Mouse (Mus musculus): ENCODE data around the gene Aox2. TPM values are rescaled to one million over a fixed set of nuclear protein-coding genes. Genes with fewer than 3 reads are reported as not detected.

Gene Aox2
- polyA plus RNA-seq (2016; fragmentation: Nextera tagmentation; extraction: Ambion mirVana): 0.05 TPM in 1 of 2 replicates, not detected in the other

DNA sequence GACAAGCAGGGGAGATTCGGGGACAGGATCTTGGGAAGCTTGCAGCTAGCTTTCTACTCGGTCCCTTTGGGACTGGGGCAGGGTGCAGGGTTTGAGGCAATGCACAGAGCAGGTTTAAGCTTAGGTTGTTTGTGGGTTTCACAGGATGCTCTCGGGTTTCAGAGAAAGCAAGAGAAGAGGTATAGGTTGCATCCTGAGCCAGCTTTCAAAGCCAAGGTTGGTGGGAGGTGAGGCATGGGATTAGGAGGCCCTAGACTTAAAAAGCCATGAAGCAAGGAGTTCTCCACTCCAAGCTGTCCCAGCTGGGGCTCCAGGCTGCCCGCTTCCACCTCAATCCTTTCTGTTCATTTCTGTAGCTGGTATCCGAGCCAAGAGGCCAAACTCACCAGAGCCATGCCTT lies at the start of gene Aox2:
Gene Aox2 (plus strand): TSS at position 301 of the 400 bp plus-strand sequence.
- Histone ChIP-seq H3K27ac (peak within 1 kb of the TSS; percentile 37; the same call in 1 of the 2 replicates), H3K27me3 (ENCODE audit: insufficient read depth, poor library complexity, severe bottlenecking) (no peaks in the 10 kb centered on the region), H3K36me3 (no peaks in the 10 kb centered on the region), H3K4me1 (replicated peaks) (peaks cover 21% of the 10 kb centered on the region), H3K9me3 (no peaks in the 10 kb centered on the region), H3K4me3 (no peak within 1 kb of the TSS)
- no peak for DNase-seq (ENCODE audit: low spot score)
- 72% methylated on average over 5 of the region's 5 CpGs for WGBS

DNA sequence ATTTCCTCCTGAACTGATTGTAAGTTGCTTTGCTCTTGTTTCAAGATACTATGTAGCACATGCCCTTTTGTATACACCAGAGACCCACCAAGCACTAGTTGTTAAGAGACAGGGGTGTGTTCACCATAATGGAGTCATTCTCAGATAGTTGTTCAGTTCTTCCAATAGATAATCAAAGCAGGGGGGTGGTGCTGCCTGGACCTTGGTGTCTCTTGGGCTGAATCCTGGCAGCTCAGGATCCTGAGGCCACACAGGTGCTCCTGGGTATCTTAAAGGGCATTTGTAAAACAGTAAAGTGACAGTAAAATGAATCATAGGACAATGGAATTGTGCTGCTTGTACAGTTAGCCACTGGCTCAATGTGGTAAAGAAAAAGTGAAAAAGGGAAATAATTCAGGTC lies 49.2 kb upstream of the Aox2 start:
- no peaks in the 10 kb centered on the region for H3K36me3 ChIP-seq
- peaks cover 13% of the 10 kb centered on the region for H3K4me1 ChIP-seq (replicated peaks)
- no peak for DNase-seq (ENCODE audit: low spot score)
- no peak overlapping the region for H3K27ac ChIP-seq
- H3K27me3 ChIP-seq (ENCODE audit: insufficient read depth, poor library complexity, severe bottlenecking): no peaks in the 10 kb centered on the region
- H3K4me3 ChIP-seq: no peak overlapping the region
- H3K9me3 ChIP-seq: no peaks in the 10 kb centered on the region

DNA sequence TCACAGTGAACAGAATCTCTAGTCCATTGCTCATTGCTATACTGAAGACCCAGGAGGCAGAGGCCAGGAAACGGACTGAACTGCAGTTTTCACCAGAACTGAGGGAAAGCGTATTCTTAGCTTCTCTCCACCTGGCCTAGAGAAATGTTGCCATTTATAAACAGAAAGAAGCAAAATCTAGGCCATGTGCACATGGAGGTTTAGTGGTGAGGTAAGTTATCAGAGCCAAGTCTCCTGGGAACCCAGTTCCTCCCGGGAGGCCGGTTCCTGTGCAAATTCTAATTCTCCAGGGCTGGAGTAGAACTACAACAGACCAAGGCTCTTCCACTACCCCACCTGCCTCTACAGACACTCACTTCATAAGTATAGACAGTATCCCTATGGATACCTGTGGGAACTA lies 48.4 kb upstream of the Aox2 start:
- H3K27me3 ChIP-seq (ENCODE audit: insufficient read depth, poor library complexity, severe bottlenecking): no peaks in the 10 kb centered on the region
- H3K4me1 ChIP-seq (replicated peaks): peaks cover 13% of the 10 kb centered on the region
- H3K36me3 ChIP-seq: no peaks in the 10 kb centered on the region
- H3K27ac ChIP-seq: no peak overlapping the region; the same call in 1 of the 2 replicates
- H3K4me3 ChIP-seq: no peak overlapping the region
- no peaks in the 10 kb centered on the region for H3K9me3 ChIP-seq
- DNase-seq (ENCODE audit: low spot score): no peak
- WGBS: 89% methylated on average over 4 of the region's 4 CpGs

DNA sequence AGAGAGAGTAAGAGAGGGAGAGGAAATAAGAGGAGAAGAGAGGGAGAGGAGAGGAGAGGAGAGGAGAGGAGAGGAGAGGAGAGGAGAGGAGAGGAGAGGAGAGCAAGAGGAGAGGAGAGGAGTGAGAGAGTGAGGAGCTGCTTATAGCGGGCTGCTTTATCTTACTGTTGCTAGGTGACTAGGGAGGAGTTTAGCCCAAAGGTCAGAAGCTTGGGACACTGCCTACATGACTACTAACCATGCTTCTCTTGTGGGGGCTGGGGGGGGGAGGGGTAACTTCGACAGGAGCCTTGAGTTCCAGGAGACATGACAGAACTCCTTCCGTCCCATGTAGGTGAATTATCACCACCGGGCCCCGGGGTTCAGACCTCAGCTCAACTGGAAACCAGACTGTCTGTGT lies 47.6 kb upstream of the Aox2 start:
- H3K27me3 ChIP-seq (ENCODE audit: insufficient read depth, poor library complexity, severe bottlenecking): no peaks in the 10 kb centered on the region
- peaks cover 13% of the 10 kb centered on the region for H3K4me1 ChIP-seq (replicated peaks)
- H3K4me3 ChIP-seq: no peak overlapping the region
- no peaks in the 10 kb centered on the region for H3K9me3 ChIP-seq
- 54% methylated on average over 5 of the region's 5 CpGs for WGBS
- no peak for DNase-seq (ENCODE audit: low spot score)
- no peak overlapping the region for H3K27ac ChIP-seq
- no peaks in the 10 kb centered on the region for H3K36me3 ChIP-seq

DNA sequence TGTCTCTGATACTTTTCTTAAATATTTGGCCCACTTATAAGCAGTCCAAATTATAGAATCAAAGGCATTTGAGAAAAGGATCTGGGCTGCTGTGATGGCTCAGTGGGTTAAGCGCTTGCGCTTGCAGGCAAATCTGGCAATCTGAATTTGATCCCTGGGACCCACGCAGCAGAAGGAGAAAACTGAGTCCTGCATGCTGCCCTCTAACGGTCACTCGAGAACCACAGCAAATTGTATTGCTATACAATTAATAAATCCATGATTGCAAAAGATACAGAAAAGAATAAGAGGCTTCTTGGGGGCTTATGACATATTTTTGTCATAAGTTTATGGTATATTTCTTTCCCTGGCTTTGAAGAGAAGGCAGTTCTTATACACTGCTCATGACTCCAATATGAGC lies 42.7 kb upstream of the Aox2 start:
- no peaks in the 10 kb centered on the region for H3K36me3 ChIP-seq
- H3K27me3 ChIP-seq (ENCODE audit: insufficient read depth, poor library complexity, severe bottlenecking): no peaks in the 10 kb centered on the region
- H3K27ac ChIP-seq: no peak overlapping the region
- H3K4me1 ChIP-seq (replicated peaks): peaks cover 7% of the 10 kb centered on the region
- no peak overlapping the region for H3K4me3 ChIP-seq
- DNase-seq (ENCODE audit: low spot score): no peak
- WGBS: 57% methylated on average over 5 of the region's 5 CpGs
- H3K9me3 ChIP-seq: no peaks in the 10 kb centered on the region

DNA sequence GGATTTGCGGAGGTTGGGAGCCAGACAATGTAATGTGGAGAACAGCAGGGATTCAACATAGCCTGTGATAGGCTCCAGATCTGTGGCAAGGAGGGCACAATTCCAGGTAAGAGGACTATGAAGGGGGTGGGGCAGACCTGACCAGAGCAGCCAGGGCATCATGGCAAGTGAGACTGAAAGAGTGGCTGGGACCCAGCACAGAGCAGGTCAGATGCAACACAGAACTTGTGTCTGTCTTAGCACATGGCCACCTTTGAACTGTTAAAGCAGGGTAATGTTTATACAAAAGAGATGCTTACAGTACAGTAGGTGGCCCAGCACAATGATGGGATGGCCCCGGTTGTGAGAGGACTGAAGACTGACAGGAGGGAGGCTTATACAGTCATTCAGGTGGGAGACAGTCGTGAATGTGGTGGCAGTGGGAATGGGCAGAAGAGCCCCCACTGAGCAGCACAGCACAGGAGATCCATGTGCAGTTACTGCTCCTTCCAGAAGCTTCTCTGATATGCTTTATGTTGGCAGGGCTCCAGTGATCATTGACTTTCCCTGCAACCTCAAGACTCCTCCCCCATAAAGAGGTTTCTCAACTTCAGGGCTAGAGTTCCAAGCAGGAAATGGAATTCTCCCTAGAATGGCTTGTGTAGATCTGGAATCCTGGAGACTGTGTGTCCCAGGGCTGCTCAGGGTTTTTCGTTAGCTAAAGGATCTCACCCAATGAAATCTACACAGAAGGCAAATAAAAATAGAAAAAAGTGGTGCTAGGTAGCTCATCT lies 40.4 kb upstream of the Aox2 start:
- Histone ChIP-seq H3K9me3 (no peaks in the 10 kb centered on the region), H3K4me3 (no peak overlapping the region), H3K27me3 (ENCODE audit: insufficient read depth, poor library complexity, severe bottlenecking) (no peaks in the 10 kb centered on the region), H3K4me1 (replicated peaks) (no peaks in the 10 kb centered on the region), H3K27ac (no peak overlapping the region), H3K36me3 (no peaks in the 10 kb centered on the region)
- DNase-seq (ENCODE audit: low spot score): no peak
- WGBS: 78% methylated on average over 4 of the region's 4 CpGs

DNA sequence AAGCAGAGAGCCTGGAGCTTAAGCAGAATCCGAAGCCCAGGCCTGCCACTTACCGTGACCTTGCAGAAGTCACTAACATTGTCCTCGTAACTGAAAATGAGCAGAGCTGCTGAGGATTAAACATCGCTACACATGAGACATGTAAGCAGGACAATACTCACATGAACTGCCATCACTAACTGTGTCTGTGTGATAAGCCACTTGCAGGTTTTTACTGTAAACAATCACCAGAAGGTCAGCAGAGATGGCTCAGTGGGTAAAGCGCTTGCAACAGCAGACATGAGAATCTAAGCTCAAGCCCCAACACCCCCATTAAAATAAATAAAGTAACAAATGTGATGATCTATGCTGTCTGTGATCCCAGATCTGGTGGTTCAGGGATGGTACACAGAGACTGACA lies 39.7 kb upstream of the Aox2 start:
- H3K27ac ChIP-seq: no peak overlapping the region
- H3K27me3 ChIP-seq (ENCODE audit: insufficient read depth, poor library complexity, severe bottlenecking): no peaks in the 10 kb centered on the region
- H3K4me3 ChIP-seq: no peak overlapping the region
- no peaks in the 10 kb centered on the region for H3K4me1 ChIP-seq (replicated peaks)
- no peaks in the 10 kb centered on the region for H3K36me3 ChIP-seq
- H3K9me3 ChIP-seq: no peaks in the 10 kb centered on the region
- 90% methylated on average over 5 of the region's 5 CpGs for WGBS
- no peak for DNase-seq (ENCODE audit: low spot score)

DNA sequence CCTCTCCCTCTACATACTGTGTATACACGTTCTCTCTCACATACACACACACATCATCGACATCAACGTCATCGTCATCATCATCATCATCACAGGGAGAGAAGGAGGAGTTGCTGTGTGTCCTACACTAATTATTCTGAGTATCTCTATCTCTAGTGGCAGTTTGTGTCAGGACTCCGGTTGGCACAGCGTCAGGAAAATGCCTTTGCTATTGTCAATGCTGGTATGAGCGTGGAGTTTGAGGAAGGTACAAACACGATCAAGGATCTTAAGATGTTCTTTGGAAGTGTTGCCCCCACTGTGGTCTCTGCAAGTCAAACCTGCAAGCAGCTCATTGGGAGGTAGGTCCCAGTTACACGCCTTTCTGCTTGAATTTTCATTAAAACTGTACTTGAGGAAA lies 39.2 kb upstream of the Aox2 start:
- no peaks in the 10 kb centered on the region for H3K36me3 ChIP-seq
- no peaks in the 10 kb centered on the region for H3K9me3 ChIP-seq
- H3K27ac ChIP-seq: no peak overlapping the region
- H3K4me1 ChIP-seq (replicated peaks): no peaks in the 10 kb centered on the region
- no peaks in the 10 kb centered on the region for H3K27me3 ChIP-seq (ENCODE audit: insufficient read depth, poor library complexity, severe bottlenecking)
- 92% methylated on average over 9 of the region's 9 CpGs for WGBS
- DNase-seq (ENCODE audit: low spot score): no peak
- no peak overlapping the region for H3K4me3 ChIP-seq

DNA sequence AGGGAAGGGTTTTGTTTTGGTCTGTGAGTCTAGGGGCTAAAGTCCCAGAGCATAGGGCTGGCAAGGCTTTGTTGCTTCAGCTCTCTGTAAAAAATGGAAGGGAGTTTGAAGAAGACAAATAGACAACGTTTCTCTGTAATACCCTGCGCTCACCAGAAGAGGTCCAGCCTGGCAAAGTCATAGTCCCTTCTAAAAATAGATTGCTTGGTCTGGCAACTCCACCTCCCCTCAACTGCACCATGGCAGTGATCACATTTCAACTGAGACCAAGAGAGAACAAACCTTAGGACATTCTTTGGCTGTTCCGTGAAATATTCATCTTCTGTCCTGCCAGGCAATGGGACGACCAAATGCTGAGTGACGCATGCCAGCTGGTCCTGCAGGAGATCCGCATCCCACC lies 37.8 kb upstream of the Aox2 start:
- 74% methylated on average over 6 of the region's 6 CpGs for WGBS
- no peak for DNase-seq (ENCODE audit: low spot score)
- no peak overlapping the region for H3K4me3 ChIP-seq

DNA sequence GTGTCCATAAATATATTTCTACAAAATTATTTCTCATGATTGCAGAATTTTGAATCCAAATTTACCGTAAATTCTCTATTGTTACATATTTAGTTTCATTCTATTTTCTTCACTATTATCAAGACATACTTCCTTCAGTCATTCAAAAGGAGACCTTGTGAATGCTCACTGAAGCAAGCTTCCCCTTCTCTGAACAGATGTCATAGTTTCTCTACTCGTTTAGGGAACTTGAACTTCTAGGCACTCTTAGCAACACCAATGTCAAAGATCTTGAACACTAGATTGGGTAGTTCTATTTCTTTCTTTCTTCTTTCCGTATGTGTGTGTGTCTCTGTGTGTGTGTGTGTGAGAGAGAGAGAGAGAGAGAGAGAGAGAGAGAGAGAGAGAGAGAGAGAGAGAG lies 33.6 kb upstream of the Aox2 start:
- no peaks in the 10 kb centered on the region for H3K27me3 ChIP-seq (ENCODE audit: insufficient read depth, poor library complexity, severe bottlenecking)
- 87% methylated on average over 3 of the region's 3 CpGs for WGBS
- H3K4me3 ChIP-seq: no peak overlapping the region
- H3K4me1 ChIP-seq (replicated peaks): no peaks in the 10 kb centered on the region
- H3K36me3 ChIP-seq: no peaks in the 10 kb centered on the region
- no peaks in the 10 kb centered on the region for H3K9me3 ChIP-seq
- no peak for DNase-seq (ENCODE audit: low spot score)
- no peak overlapping the region for H3K27ac ChIP-seq

More for the DNA sequence above, 37.8 kb upstream of the Aox2 start:
- no peak overlapping the region for H3K27ac ChIP-seq
- no peaks in the 10 kb centered on the region for H3K36me3 ChIP-seq
- H3K4me1 ChIP-seq (replicated peaks): no peaks in the 10 kb centered on the region
- no peaks in the 10 kb centered on the region for H3K9me3 ChIP-seq
- no peaks in the 10 kb centered on the region for H3K27me3 ChIP-seq (ENCODE audit: insufficient read depth, poor library complexity, severe bottlenecking)

DNA sequence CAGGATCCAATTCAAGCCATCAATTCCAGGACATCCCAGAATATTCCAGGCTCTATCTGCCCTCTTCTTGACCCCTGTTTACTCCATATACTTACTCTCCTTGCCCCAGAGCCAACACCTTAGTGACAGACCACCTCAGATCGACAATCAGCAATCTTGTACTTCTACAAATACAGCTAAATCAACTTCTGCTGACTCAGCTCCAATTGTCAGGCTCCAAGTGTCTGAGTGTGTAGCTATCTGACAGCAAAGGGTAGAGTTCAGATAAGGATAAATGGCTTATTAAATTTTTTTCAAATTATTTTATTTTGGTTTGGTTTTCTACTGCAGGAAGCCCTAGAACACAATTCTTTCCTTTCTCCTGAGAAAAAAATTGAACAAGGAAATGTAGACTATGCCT lies 29.6 kb upstream of the Aox2 start:
- H3K36me3 ChIP-seq: no peaks in the 10 kb centered on the region
- 84% methylated on average over 1 of the region's 1 CpGs for WGBS
- DNase-seq (ENCODE audit: low spot score): no peak
- H3K27me3 ChIP-seq (ENCODE audit: insufficient read depth, poor library complexity, severe bottlenecking): no peaks in the 10 kb centered on the region
- H3K4me3 ChIP-seq: no peak overlapping the region
- no peaks in the 10 kb centered on the region for H3K4me1 ChIP-seq (replicated peaks)
- H3K27ac ChIP-seq: no peak overlapping the region
- no peaks in the 10 kb centered on the region for H3K9me3 ChIP-seq

DNA sequence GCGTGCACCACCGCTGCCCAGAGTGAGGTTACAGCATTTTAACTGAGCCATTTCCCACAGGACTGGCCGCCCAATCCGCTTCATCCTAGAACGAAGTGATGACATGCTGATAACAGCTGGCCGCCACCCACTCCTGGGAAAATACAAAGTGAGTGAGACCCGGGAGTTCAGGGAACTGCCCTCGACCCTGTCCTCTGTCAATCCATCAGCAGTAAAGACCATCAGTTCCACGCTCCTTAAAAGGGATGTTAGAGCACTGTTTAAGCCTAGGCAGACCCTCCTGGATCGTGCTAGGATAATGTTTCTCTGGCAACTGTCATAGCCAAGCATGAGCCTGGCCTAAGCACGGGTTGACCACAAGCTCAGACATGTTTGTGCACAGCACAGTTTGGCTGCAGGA lies 24.7 kb upstream of the Aox2 start:
- 69% methylated on average over 11 of the region's 11 CpGs for WGBS
- no peaks in the 10 kb centered on the region for H3K36me3 ChIP-seq
- no peak for DNase-seq (ENCODE audit: low spot score)
- H3K9me3 ChIP-seq: no peaks in the 10 kb centered on the region
- H3K4me1 ChIP-seq (replicated peaks): no peaks in the 10 kb centered on the region
- H3K27ac ChIP-seq: no peak overlapping the region
- H3K27me3 ChIP-seq (ENCODE audit: insufficient read depth, poor library complexity, severe bottlenecking): no peaks in the 10 kb centered on the region
- no peak overlapping the region for H3K4me3 ChIP-seq

DNA sequence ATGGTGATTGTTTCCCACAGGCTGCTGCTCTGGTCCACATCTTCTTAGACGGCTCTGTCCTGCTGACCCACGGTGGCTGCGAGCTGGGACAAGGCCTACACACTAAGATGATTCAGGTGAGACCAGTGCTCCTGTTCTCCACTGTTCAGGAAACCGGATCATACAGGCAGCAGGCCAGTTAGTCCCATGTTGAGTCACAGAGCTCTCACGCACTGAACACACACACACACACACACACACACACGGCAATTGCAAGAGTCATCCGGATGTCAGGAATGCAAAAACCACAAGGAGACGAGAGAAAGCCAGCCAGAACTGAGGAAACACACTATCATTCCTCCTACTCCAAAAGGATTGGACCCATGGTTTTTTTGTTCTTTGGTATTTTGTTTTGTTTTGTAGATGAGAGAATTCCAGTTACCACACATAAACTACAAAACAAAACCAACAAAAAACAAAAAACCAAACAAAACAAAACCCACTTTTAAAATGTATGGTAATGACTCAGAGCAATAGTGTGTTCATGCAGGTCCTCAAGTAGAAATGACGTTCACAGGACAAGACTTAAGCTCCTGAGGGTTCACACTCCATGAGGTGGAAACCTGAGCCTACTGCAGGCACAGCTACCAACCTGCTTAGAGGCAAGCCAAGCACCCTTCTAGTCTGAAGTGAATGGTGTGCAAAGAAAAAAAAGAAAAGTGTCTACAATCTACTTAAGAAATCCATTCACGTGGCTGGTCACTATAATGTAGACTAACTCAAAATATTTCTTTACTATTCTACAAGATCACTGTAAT lies 20.7 kb upstream of the Aox2 start:
- Histone ChIP-seq H3K27me3 (ENCODE audit: insufficient read depth, poor library complexity, severe bottlenecking) (no peaks in the 10 kb centered on the region), H3K36me3 (no peaks in the 10 kb centered on the region), H3K9me3 (no peaks in the 10 kb centered on the region), H3K4me3 (no peak overlapping the region), H3K27ac (no peak overlapping the region), H3K4me1 (replicated peaks) (no peaks in the 10 kb centered on the region)
- DNase-seq (ENCODE audit: low spot score): no peak
- WGBS: 85% methylated on average over 10 of the region's 10 CpGs

All from hindbrain, embryonic 10.5 days (tissue).